Mouse (Mus musculus) kidney, adult 8-10 months (tissue): ENCODE measurements around the gene Tnfrsf14.

Experiments
- DNase-seq, 2 experiments: peaks; one replicate each; pipeline ENCODE4 v3.0.0; 2022

Tnfrsf14 gene

GRCm38 (mm10) chr4:154928395-154929087 lies at the start of gene Tnfrsf14:
Tnfrsf14 (minus strand) TSS chr4:154928563.
- DNase-seq, result no peak

- no peak for DNase-seq
Observed at GRCm38 (mm10) chr4:154974163-154974611, 45.8 kb upstream of the Tnfrsf14 start.

- no peak for DNase-seq
Observed at GRCm38 (mm10) chr4:154972546-154972945, 44.2 kb upstream of the Tnfrsf14 start.

GRCm38 (mm10) chr4:154967173-154967572 lies 38.8 kb upstream of the Tnfrsf14 start:
- peak; percentile 40 to 66 for DNase-seq

- DNase-seq, result no peak
Observed at GRCm38 (mm10) chr4:154965856-154966255, 37.5 kb upstream of the Tnfrsf14 start.

GRCm38 (mm10) chr4:154964581-154965235 lies 36.3 kb upstream of the Tnfrsf14 start:
- peak in 1 of 2 experiments; percentile 28 for DNase-seq

- peak; percentile 93 to 95 for DNase-seq
Observed at GRCm38 (mm10) chr4:154963901-154964580, 35.7 kb upstream of the Tnfrsf14 start, which contains the start of gene Pank4. Pank4 (plus strand) TSS chr4:154964123.

- DNase-seq, result no peak
Observed at GRCm38 (mm10) chr4:154963190-154963836, 35.0 kb upstream of the Tnfrsf14 start.

- no peak for DNase-seq
Observed at GRCm38 (mm10) chr4:154962683-154963082, 34.3 kb upstream of the Tnfrsf14 start.

GRCm38 (mm10) chr4:154961911-154962310 lies 33.5 kb upstream of the Tnfrsf14 start:
- no peak for DNase-seq

- peak in 1 of 2 experiments; percentile 21 for DNase-seq
Observed at GRCm38 (mm10) chr4:154961226-154961738, 32.9 kb upstream of the Tnfrsf14 start.

- DNase-seq, result no peak
Observed at GRCm38 (mm10) chr4:154960690-154961225, 32.4 kb upstream of the Tnfrsf14 start, which contains the start of gene Hes5. Hes5 (plus strand) TSS chr4:154960923.

- no peak for DNase-seq
Observed at GRCm38 (mm10) chr4:154960021-154960689, 31.8 kb upstream of the Tnfrsf14 start.

- DNase-seq, result no peak
Observed at GRCm38 (mm10) chr4:154958621-154959020, 30.3 kb upstream of the Tnfrsf14 start.

- no peak for DNase-seq
Observed at GRCm38 (mm10) chr4:154958171-154958570, 29.8 kb upstream of the Tnfrsf14 start.

- DNase-seq, result no peak
Observed at GRCm38 (mm10) chr4:154957289-154957993, 29.1 kb upstream of the Tnfrsf14 start.

- no peak for DNase-seq
Observed at GRCm38 (mm10) chr4:154956604-154957003, 28.2 kb upstream of the Tnfrsf14 start.

GRCm38 (mm10) chr4:154952461-154953241 lies 24.3 kb upstream of the Tnfrsf14 start:
- DNase-seq, result no peak

GRCm38 (mm10) chr4:154949589-154949982 lies 21.2 kb upstream of the Tnfrsf14 start:
- no peak for DNase-seq

- no peak for DNase-seq
Observed at GRCm38 (mm10) chr4:154948940-154949588, 20.7 kb upstream of the Tnfrsf14 start.
